Mouse (Mus musculus): ENCODE results near the gene Sstr3. TPM values are rescaled to one million over a fixed set of nuclear protein-coding genes. Genes with fewer than 3 reads are reported as not detected.

Gene Sstr3
- polyA plus RNA-seq, 1 experiment from 2014 or later: not detected

DNA sequence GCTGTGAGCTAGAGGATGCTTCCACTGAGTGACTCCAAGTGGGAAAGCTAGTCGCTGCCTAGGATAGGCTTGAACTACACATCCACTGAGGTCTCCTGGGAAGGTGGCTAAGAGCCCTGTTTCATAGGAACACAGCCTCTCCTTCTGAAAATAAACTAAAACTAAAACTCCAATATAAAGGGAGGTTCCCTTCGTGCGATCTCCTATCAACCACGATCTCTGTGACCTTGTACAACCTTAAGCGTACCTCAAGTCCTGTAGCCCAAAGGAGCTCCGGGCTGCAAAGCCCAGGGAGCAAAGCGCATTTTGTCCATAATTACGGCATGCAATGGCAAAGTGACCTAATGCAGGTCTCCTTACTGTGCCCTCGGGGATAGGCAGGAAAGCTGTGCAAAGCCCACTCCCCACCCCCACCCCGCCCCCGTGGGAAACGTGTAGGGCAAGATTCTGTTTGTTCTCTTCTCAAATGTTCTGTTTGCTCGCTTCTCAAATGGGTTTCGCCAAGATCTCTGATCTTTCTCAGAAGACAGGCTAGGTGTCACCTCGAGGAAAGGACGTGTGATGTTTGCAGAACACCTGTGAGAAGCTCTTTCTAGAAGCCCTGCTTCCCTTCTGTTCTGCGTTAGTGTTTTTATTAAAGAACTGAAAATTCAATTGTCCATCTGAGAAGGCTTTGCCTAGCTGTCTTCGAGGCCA is 41.9 kb downstream of the Sstr3 start:
- H3K9ac ChIP-seq (replicated peaks; ENCODE audit: low read length): no peak overlapping the region
- no peaks in the 10 kb centered on the region for H3K36me3 ChIP-seq (replicated peaks; ENCODE audit: control insufficient read depth, insufficient read depth, low read depth, low read length)
- no peaks in the 10 kb centered on the region for H3K4me1 ChIP-seq (ENCODE audit: control insufficient read depth, insufficient read depth, low read length)
- no peak overlapping the region for H3K4me2 ChIP-seq (ENCODE audit: low read depth, low read length)
- DNase-seq (ENCODE audit: low spot score) (no peak), ATAC-seq (replicated peaks; ENCODE audit: insufficient number of reproducible peaks, low FRiP score, low TSS enrichment, low read depth) (no peak)
- WGBS: 80% methylated on average over 18 of the region's 18 CpGs
- no peak overlapping the region for H3K4me3 ChIP-seq (ENCODE audit: low read depth, low read length)
- H3K9me3 ChIP-seq (replicated peaks; ENCODE audit: control insufficient read depth, low read length): no peaks in the 10 kb centered on the region
- H3K27ac ChIP-seq (replicated peaks; ENCODE audit: low read depth, low read length): no peak overlapping the region
- no peaks in the 10 kb centered on the region for H3K27me3 ChIP-seq (ENCODE audit: control insufficient read depth, insufficient read depth, low read length)

DNA sequence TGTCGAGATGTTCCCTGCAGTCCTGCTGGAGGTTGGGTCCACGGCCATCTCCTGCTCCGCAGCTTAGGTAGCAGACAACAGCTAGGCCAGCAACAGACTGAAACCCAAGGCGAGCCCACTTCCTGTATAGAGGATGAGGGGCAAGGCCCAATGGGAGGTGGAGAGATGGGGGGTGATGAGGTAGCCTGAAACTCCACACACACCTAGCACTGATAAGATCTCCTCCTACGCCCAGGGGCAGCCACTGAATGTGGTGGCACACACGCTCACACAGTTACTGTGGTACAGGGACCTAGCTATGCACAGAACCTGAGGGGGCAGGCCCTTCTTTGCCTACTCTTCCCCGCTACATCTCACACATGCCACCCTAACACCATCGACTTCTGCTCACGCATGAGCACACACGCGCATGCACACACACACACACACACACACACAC is 49.5 kb downstream of the Sstr3 start, which contains the start of gene Il2rb:
Gene Il2rb (minus strand): TSS at position 304 of the 439 bp plus-strand sequence.
- 87% methylated on average over 11 of the region's 11 CpGs for WGBS
- H3K4me2 ChIP-seq (ENCODE audit: low read depth, low read length): no peak within 1 kb of the TSS
- no peaks in the 10 kb centered on the region for H3K27me3 ChIP-seq (ENCODE audit: control insufficient read depth, insufficient read depth, low read length)
- ATAC-seq (replicated peaks; ENCODE audit: insufficient number of reproducible peaks, low FRiP score, low TSS enrichment, low read depth): no peak
- no peak for DNase-seq (ENCODE audit: low spot score)
- H3K27ac ChIP-seq (replicated peaks; ENCODE audit: low read depth, low read length): no peak within 1 kb of the TSS
- H3K9me3 ChIP-seq (replicated peaks; ENCODE audit: control insufficient read depth, low read length): no peaks in the 10 kb centered on the region
- no peaks in the 10 kb centered on the region for H3K36me3 ChIP-seq (replicated peaks; ENCODE audit: control insufficient read depth, insufficient read depth, low read depth, low read length)
- H3K9ac ChIP-seq (replicated peaks; ENCODE audit: low read length): no peak within 1 kb of the TSS
- H3K4me3 ChIP-seq (ENCODE audit: low read depth, low read length): no peak within 1 kb of the TSS
- no peaks in the 10 kb centered on the region for H3K4me1 ChIP-seq (ENCODE audit: control insufficient read depth, insufficient read depth, low read length)

DNA sequence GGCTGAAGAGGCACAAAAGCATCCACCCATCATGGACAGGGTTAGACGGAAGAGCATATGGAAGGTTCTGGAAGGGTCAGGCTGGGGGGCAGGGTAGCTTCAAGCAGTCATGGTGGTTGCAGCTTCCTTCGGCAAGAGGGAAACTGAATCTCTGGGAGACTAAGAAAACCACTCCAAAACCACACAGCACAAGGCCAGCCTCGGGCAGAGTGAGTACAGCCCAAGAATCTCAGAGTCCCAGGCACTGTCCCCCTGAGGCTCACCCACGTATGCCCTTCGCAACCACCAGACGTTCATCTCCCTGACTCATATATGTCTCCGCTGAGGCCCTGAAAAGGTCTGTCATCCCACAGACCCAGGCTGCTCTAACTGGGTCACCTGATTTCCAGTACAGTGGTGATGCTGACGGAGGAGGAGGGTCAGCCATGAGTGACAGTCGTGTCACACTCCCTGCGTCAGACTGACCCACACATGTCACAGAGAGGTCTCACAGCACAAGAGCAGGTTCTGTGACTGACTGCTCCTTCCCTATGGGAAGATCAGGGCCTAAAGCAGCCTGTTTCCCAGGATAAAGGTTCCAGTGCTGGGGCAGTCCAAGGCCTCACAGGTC is 51.0 kb downstream of the Sstr3 start:
- DNase-seq (ENCODE audit: low spot score) (no peak), ATAC-seq (replicated peaks; ENCODE audit: insufficient number of reproducible peaks, low FRiP score, low TSS enrichment, low read depth) (no peak)
- Histone ChIP-seq H3K9ac (replicated peaks; ENCODE audit: low read length) (no peak overlapping the region), H3K4me3 (ENCODE audit: low read depth, low read length) (no peak overlapping the region), H3K4me1 (ENCODE audit: control insufficient read depth, insufficient read depth, low read length) (no peaks in the 10 kb centered on the region), H3K27ac (replicated peaks; ENCODE audit: low read depth, low read length) (no peak overlapping the region), H3K36me3 (replicated peaks; ENCODE audit: control insufficient read depth, insufficient read depth, low read depth, low read length) (no peaks in the 10 kb centered on the region), H3K9me3 (replicated peaks; ENCODE audit: control insufficient read depth, low read length) (no peaks in the 10 kb centered on the region), H3K4me2 (ENCODE audit: low read depth, low read length) (no peak overlapping the region), H3K27me3 (ENCODE audit: control insufficient read depth, insufficient read depth, low read length) (no peaks in the 10 kb centered on the region)
- 74% methylated on average over 10 of the region's 10 CpGs for WGBS

DNA sequence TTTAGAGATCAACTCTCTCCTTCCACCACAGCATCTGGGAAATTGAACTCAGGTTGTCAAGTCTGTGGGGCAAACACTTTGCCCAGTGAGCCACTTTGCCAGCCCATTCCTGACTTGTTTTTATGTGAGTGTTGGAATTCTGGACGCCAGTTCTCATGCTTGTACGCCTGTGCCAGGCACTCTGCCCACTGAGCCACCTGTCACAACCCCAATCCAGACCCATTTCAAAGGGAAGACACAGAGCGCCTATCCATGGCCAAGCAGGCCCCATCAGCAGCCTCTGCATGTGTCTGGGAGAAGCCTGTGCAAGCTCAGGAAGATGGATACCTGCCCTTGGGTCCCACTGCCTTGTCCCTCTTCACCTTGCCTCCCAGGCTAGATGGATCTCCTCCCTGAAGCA is 53.2 kb downstream of the Sstr3 start:
- Histone ChIP-seq H3K9ac (replicated peaks; ENCODE audit: low read length) (no peak overlapping the region), H3K27me3 (ENCODE audit: control insufficient read depth, insufficient read depth, low read length) (no peaks in the 10 kb centered on the region), H3K27ac (replicated peaks; ENCODE audit: low read depth, low read length) (no peak overlapping the region), H3K4me1 (ENCODE audit: control insufficient read depth, insufficient read depth, low read length) (no peaks in the 10 kb centered on the region), H3K4me3 (ENCODE audit: low read depth, low read length) (no peak overlapping the region), H3K36me3 (replicated peaks; ENCODE audit: control insufficient read depth, insufficient read depth, low read depth, low read length) (no peaks in the 10 kb centered on the region), H3K4me2 (ENCODE audit: low read depth, low read length) (no peak overlapping the region), H3K9me3 (replicated peaks; ENCODE audit: control insufficient read depth, low read length) (no peaks in the 10 kb centered on the region)
- DNase-seq (ENCODE audit: low spot score): no peak
- WGBS: 81% methylated on average over 3 of the region's 3 CpGs
- no peak for ATAC-seq (replicated peaks; ENCODE audit: insufficient number of reproducible peaks, low FRiP score, low TSS enrichment, low read depth)

DNA sequence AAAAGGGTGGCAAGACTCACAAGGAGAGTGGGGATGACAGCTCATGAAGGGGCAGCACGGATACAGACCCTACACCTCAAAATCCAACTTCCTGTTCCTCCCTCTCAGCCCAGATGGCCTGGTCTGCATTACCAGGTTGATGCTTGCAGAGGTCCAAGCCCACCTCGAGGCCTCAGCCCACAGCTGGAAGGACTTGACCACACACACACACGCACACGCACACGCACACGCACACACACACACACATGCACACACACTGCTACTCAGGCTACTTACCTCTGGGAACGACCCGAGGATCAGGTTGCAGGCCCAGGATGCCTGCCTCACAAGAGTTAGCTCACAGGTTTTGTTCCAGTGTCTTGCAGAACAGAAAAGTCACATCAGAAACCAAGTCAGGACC is 54.6 kb downstream of the Sstr3 start:
- no peak overlapping the region for H3K4me2 ChIP-seq (ENCODE audit: low read depth, low read length)
- H3K9ac ChIP-seq (replicated peaks; ENCODE audit: low read length): no peak overlapping the region; the same call in 1 of the 2 replicates
- no peaks in the 10 kb centered on the region for H3K27me3 ChIP-seq (ENCODE audit: control insufficient read depth, insufficient read depth, low read length)
- peak; percentile 48 for DNase-seq (ENCODE audit: low spot score)
- 60% methylated on average over 8 of the region's 8 CpGs for WGBS
- no peak overlapping the region for H3K4me3 ChIP-seq (ENCODE audit: low read depth, low read length)
- ATAC-seq (replicated peaks; ENCODE audit: insufficient number of reproducible peaks, low FRiP score, low TSS enrichment, low read depth): no peak
- no peaks in the 10 kb centered on the region for H3K9me3 ChIP-seq (replicated peaks; ENCODE audit: control insufficient read depth, low read length)
- H3K36me3 ChIP-seq (replicated peaks; ENCODE audit: control insufficient read depth, insufficient read depth, low read depth, low read length): no peaks in the 10 kb centered on the region
- H3K4me1 ChIP-seq (ENCODE audit: control insufficient read depth, insufficient read depth, low read length): no peaks in the 10 kb centered on the region
- no peak overlapping the region for H3K27ac ChIP-seq (replicated peaks; ENCODE audit: low read depth, low read length)

DNA sequence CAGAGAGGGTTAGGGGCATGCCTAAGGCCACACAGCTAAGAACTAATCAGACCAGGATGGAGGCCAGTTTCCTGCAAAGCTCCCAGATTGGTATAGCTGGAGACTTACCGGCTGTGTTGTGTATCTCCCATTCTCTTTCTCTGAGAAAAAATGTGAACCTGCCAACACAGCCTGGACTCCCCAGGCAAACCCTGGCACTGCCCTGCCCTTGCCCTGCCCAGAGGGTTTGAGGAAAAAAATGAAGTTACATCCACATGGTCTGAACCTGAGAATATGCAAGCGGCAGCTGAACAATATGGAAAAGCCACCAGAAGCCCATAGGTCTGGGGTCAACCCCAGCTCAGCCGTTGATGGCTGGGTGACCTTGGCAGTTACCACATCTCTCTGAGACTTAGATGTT is 55.2 kb downstream of the Sstr3 start:
- no peaks in the 10 kb centered on the region for H3K36me3 ChIP-seq (replicated peaks; ENCODE audit: control insufficient read depth, insufficient read depth, low read depth, low read length)
- no peak overlapping the region for H3K27ac ChIP-seq (replicated peaks; ENCODE audit: low read depth, low read length)
- no peak overlapping the region for H3K4me3 ChIP-seq (ENCODE audit: low read depth, low read length)
- no peak for ATAC-seq (replicated peaks; ENCODE audit: insufficient number of reproducible peaks, low FRiP score, low TSS enrichment, low read depth)
- no peak overlapping the region for H3K4me2 ChIP-seq (ENCODE audit: low read depth, low read length)
- DNase-seq (ENCODE audit: low spot score): no peak
- no peaks in the 10 kb centered on the region for H3K27me3 ChIP-seq (ENCODE audit: control insufficient read depth, insufficient read depth, low read length)
- no peaks in the 10 kb centered on the region for H3K4me1 ChIP-seq (ENCODE audit: control insufficient read depth, insufficient read depth, low read length)
- H3K9ac ChIP-seq (replicated peaks; ENCODE audit: low read length): no peak overlapping the region
- no peaks in the 10 kb centered on the region for H3K9me3 ChIP-seq (replicated peaks; ENCODE audit: control insufficient read depth, low read length)
- WGBS: 87% methylated on average over 3 of the region's 3 CpGs

DNA sequence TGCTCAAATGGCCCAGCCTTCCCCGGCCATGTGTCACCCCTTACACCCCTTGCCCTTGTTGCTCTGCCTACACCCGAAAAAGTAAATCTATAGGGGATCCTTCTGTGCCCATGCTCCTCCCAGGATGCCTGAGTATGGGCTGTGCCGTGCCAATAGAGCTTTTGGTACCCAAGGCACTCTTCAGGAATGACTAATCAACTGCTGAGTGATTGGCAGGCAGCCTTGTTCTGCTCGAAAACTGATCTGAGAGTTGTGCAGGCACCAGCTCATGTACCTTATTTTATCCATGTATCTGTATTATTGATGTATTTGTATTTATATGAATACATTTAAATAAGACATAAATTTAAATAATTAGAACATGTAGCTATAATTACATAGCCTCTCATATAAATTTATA is 57.4 kb downstream of the Sstr3 start:
- no peak overlapping the region for H3K9ac ChIP-seq (replicated peaks; ENCODE audit: low read length)
- 74% methylated on average over 4 of the region's 4 CpGs for WGBS
- no peaks in the 10 kb centered on the region for H3K36me3 ChIP-seq (replicated peaks; ENCODE audit: control insufficient read depth, insufficient read depth, low read depth, low read length)
- H3K27me3 ChIP-seq (ENCODE audit: control insufficient read depth, insufficient read depth, low read length): no peaks in the 10 kb centered on the region
- no peak overlapping the region for H3K4me2 ChIP-seq (ENCODE audit: low read depth, low read length)
- H3K9me3 ChIP-seq (replicated peaks; ENCODE audit: control insufficient read depth, low read length): no peaks in the 10 kb centered on the region
- no peak overlapping the region for H3K27ac ChIP-seq (replicated peaks; ENCODE audit: low read depth, low read length)
- ATAC-seq (replicated peaks; ENCODE audit: insufficient number of reproducible peaks, low FRiP score, low TSS enrichment, low read depth) (no peak), DNase-seq (ENCODE audit: low spot score) (no peak)
- no peak overlapping the region for H3K4me3 ChIP-seq (ENCODE audit: low read depth, low read length)
- H3K4me1 ChIP-seq (ENCODE audit: control insufficient read depth, insufficient read depth, low read length): no peaks in the 10 kb centered on the region
